In genomic region chr15:81042276-81042931, GRCm38 (mm10) we compare ENCODE assay signal across 8 mouse cellular contexts.
DNase-seq lines count a peak whose midpoint lies in the region; ATAC-seq lines count a peak whose summit lies in the region.

No protein-coding gene starts in this region.

- no peak for ATAC-seq in hindbrain, embryonic 13.5 days (ENCODE audit: low FRiP score)
- ATAC-seq in limb, embryonic 15.5 days (ENCODE audit: insufficient number of reproducible peaks, low FRiP score, low TSS enrichment, low read depth), result no peak

- no peak overlapping the region for H3K4me3 ChIP-seq in hindbrain, embryonic 10.5 days
- no peak overlapping the region for H3K4me3 ChIP-seq in hindbrain, embryonic 13.5 days
- H3K4me3 ChIP-seq in limb, embryonic 15.5 days, result no peak overlapping the region

- no peaks in the 10 kb centered on the region for H3K9me3 ChIP-seq in hindbrain, embryonic 10.5 days
- H3K9me3 ChIP-seq in hindbrain, embryonic 13.5 days, result no peaks in the 10 kb centered on the region
- no peaks in the 10 kb centered on the region for H3K9me3 ChIP-seq in limb, embryonic 15.5 days

- no peak overlapping the region for H3K27ac ChIP-seq in hindbrain, embryonic 10.5 days
- no peak overlapping the region for H3K27ac ChIP-seq in hindbrain, embryonic 13.5 days
- H3K27ac ChIP-seq in limb, embryonic 15.5 days, result 0 out of 2 replicates have a peak overlapping the region, but pooled peaks have one; percentile 9

- H3K27me3 ChIP-seq in hindbrain, embryonic 10.5 days (ENCODE audit: insufficient read depth, poor library complexity, severe bottlenecking), result no peaks in the 10 kb centered on the region
- no peaks in the 10 kb centered on the region for H3K27me3 ChIP-seq in hindbrain, embryonic 13.5 days
- no peaks in the 10 kb centered on the region for H3K27me3 ChIP-seq in limb, embryonic 15.5 days

- DNase-seq in hindbrain, embryonic 10.5 days (ENCODE audit: low spot score), result peak; percentile 27
- peak; percentile 52 for DNase-seq in NIH3T3 (ENCODE audit: low read depth)
- peak; percentile 47 to 56 for DNase-seq in gastrocnemius, postnatal 36 days
- DNase-seq in thymus, postnatal 0 days (ENCODE audit: low spot score), result peak; percentile 63
- no peak for DNase-seq in right cerebral cortex, postnatal 36 days (ENCODE audit: low spot score in 2 of 2)
- DNase-seq in cerebellum, adult 11-12 months, result no peak

- H3K4me2 ChIP-seq in hindbrain, embryonic 13.5 days, result no peak overlapping the region
- no peak overlapping the region for H3K4me2 ChIP-seq in limb, embryonic 15.5 days

- intact Hi-C loops in gastrocnemius, postnatal 36 days (cut with DNase I), result no loop called here

- peaks cover 21% of the 10 kb centered on the region for H3K36me3 ChIP-seq in hindbrain, embryonic 10.5 days
- peaks cover 7% of the 10 kb centered on the region; the same call in 1 of the 2 replicates for H3K36me3 ChIP-seq in hindbrain, embryonic 13.5 days
- H3K36me3 ChIP-seq in limb, embryonic 15.5 days, result peaks cover 12% of the 10 kb centered on the region

- no peak overlapping the region for H3K9ac ChIP-seq in hindbrain, embryonic 13.5 days
- no peak overlapping the region for H3K9ac ChIP-seq in limb, embryonic 15.5 days

- WGBS in hindbrain, embryonic 10.5 days, result 70% methylated on average over 13 of the region's 13 CpGs
- 70% methylated on average over 13 of the region's 13 CpGs for WGBS in hindbrain, embryonic 13.5 days
- 47% methylated on average over 13 of the region's 13 CpGs for WGBS in limb, embryonic 15.5 days

- peaks cover 16% of the 10 kb centered on the region for H3K4me1 ChIP-seq in hindbrain, embryonic 10.5 days (replicated peaks)
- H3K4me1 ChIP-seq in hindbrain, embryonic 13.5 days (replicated peaks), result peaks cover 14% of the 10 kb centered on the region
- peaks cover 17% of the 10 kb centered on the region for H3K4me1 ChIP-seq in limb, embryonic 15.5 days

Comparison
In these comparisons a context has a peak if more than half of its experiments do, and no peak if none do; other contexts are left out.
1. DNase-seq: peak in hindbrain, embryonic 10.5 days (single experiment), NIH3T3 (single experiment), gastrocnemius, postnatal 36 days (2 of 2) and thymus, postnatal 0 days (single experiment); none in right cerebral cortex, postnatal 36 days (0 of 2) and cerebellum, adult 11-12 months (single experiment).